Mouse (Mus musculus) heart, adult 2 months (tissue): Measurements from ENCODE around the gene Camk2b.

Experiments
- CTCF ChIP-seq: fragments of 200-600 bp; IDR thresholded peaks from 2 replicates; pipeline ENCODE4 v1.8.1; 2022; ENCODE audit warnings: antibody characterized with exemption, mild to moderate bottlenecking, moderate library complexity
- EP300 ChIP-seq: fragments of 200-500 bp; IDR thresholded peaks from 2 replicates; pipeline ENCODE4 v1.6.1; 2011; ENCODE audit warnings: low read depth, low read length, control low read depth; ENCODE audit not compliant: insufficient read depth
- POLR2A ChIP-seq: fragments of 200-500 bp; IDR thresholded peaks from 2 replicates; pipeline ENCODE4 v1.6.1; 2011; ENCODE audit warnings: mild to moderate bottlenecking, low read depth, low read length, control low read depth; ENCODE audit not compliant: insufficient read depth

GRCm38 (mm10) chr11:5994880-5995279 is 71.3 kb downstream of the Camk2b start:
- TF ChIP-seq EP300, result no peak
- no peak for TF ChIP-seq CTCF
- no peak for TF ChIP-seq POLR2A
